ENCODE assay signal across 8 mouse cellular contexts in genomic region chr2:164997721-164998428, GRCm38 (mm10). TPM values are rescaled to one million over a fixed set of nuclear protein-coding genes. Genes with fewer than 3 reads are reported as not detected.
DNase-seq lines count a peak whose midpoint lies in the region; ATAC-seq lines count a peak whose summit lies in the region.

No protein-coding gene starts in this region.

- H3K4me3 ChIP-seq in embryonic facial prominence, embryonic 14.5 days (ENCODE audit: low read depth, low read length): peak overlapping the region; percentile 39
- H3K4me3 ChIP-seq in limb, embryonic 11.5 days (ENCODE audit: low read depth, low read length): peak overlapping the region; percentile 20
- 0 out of 2 replicates have a peak overlapping the region, but pooled peaks have one; percentile 2 for H3K4me3 ChIP-seq in midbrain, embryonic 15.5 days

- peak; percentile 15 for DNase-seq in ovary, postnatal 14 days (ENCODE audit: low spot score)
- DNase-seq in ovary, postnatal 10 days (ENCODE audit: low spot score): no peak
- DNase-seq in embryonic facial prominence, embryonic 14.5 days (ENCODE audit: low spot score): peak; percentile 29
- DNase-seq in heart, postnatal 4 days: peak; percentile 66
- DNase-seq in limb, embryonic 11.5 days (ENCODE audit: low spot score): peak; percentile 36
- no peak for DNase-seq in layer of hippocampus, postnatal 14 days (ENCODE audit: low spot score in 2 of 2)
- no peak for DNase-seq in frontal cortex, adult 2 months (ENCODE audit: extremely low spot score in 1 of 2, low spot score in 1 of 2)

- H3K9ac ChIP-seq in embryonic facial prominence, embryonic 14.5 days (ENCODE audit: low read depth, low read length): peak overlapping the region; percentile 56
- H3K9ac ChIP-seq in limb, embryonic 11.5 days (ENCODE audit: low read length): peak overlapping the region; percentile 17; the same call in 1 of the 2 replicates
- H3K9ac ChIP-seq in midbrain, embryonic 15.5 days: 0 out of 2 replicates have a peak overlapping the region, but pooled peaks have one; percentile 2

- H3K27ac ChIP-seq in embryonic facial prominence, embryonic 14.5 days (replicated peaks; ENCODE audit: low read depth, low read length): no peak overlapping the region
- no peak overlapping the region for H3K27ac ChIP-seq in limb, embryonic 11.5 days (replicated peaks; ENCODE audit: low read depth, low read length)
- H3K27ac ChIP-seq in midbrain, embryonic 15.5 days: no peak overlapping the region

- peaks cover 42% of the 10 kb centered on the region for H3K27me3 ChIP-seq in embryonic facial prominence, embryonic 14.5 days (replicated peaks; ENCODE audit: control insufficient read depth, insufficient read depth, low read length)
- H3K27me3 ChIP-seq in limb, embryonic 11.5 days (ENCODE audit: control insufficient read depth, insufficient read depth, low read length): peaks cover 39% of the 10 kb centered on the region
- H3K27me3 ChIP-seq in midbrain, embryonic 15.5 days (replicated peaks): no peaks in the 10 kb centered on the region

- H3K36me3 ChIP-seq in embryonic facial prominence, embryonic 14.5 days (ENCODE audit: control insufficient read depth, insufficient read depth, low read length): peaks cover 42% of the 10 kb centered on the region
- peaks cover 11% of the 10 kb centered on the region for H3K36me3 ChIP-seq in limb, embryonic 11.5 days (ENCODE audit: control insufficient read depth, insufficient read depth, low read length)
- peaks cover 31% of the 10 kb centered on the region for H3K36me3 ChIP-seq in midbrain, embryonic 15.5 days (replicated peaks)

- peak overlapping the region; percentile 72 for H3K4me2 ChIP-seq in embryonic facial prominence, embryonic 14.5 days (ENCODE audit: low read depth, low read length)
- peak overlapping the region; percentile 39 for H3K4me2 ChIP-seq in limb, embryonic 11.5 days (ENCODE audit: low read depth, severe bottlenecking)
- peak overlapping the region; percentile 31 for H3K4me2 ChIP-seq in midbrain, embryonic 15.5 days

- ATAC-seq in embryonic facial prominence, embryonic 14.5 days (ENCODE audit: low read depth): 0 out of 2 replicates have a peak, but pooled peaks have one; percentile 17
- no peak for ATAC-seq in limb, embryonic 11.5 days (ENCODE audit: insufficient number of reproducible peaks, low FRiP score, low TSS enrichment, low read depth)
- ATAC-seq in midbrain, embryonic 15.5 days (replicated peaks): no peak

- no peaks in the 10 kb centered on the region for H3K9me3 ChIP-seq in embryonic facial prominence, embryonic 14.5 days (ENCODE audit: control insufficient read depth, low read length)
- H3K9me3 ChIP-seq in limb, embryonic 11.5 days (ENCODE audit: control insufficient read depth, low read length): no peaks in the 10 kb centered on the region
- H3K9me3 ChIP-seq in midbrain, embryonic 15.5 days: no peaks in the 10 kb centered on the region

- peaks cover 6% of the 10 kb centered on the region; the same call in 1 of the 2 replicates for H3K4me1 ChIP-seq in embryonic facial prominence, embryonic 14.5 days (ENCODE audit: control insufficient read depth, insufficient read depth, low read length)
- H3K4me1 ChIP-seq in limb, embryonic 11.5 days (ENCODE audit: control insufficient read depth, insufficient read depth, low read length): peaks cover 15% of the 10 kb centered on the region
- H3K4me1 ChIP-seq in midbrain, embryonic 15.5 days: peaks cover 19% of the 10 kb centered on the region

- WGBS in embryonic facial prominence, embryonic 14.5 days: 3% methylated on average over 27 of the region's 52 CpGs
- 1% methylated on average over 50 of the region's 52 CpGs for WGBS in limb, embryonic 11.5 days
- 3% methylated on average over 51 of the region's 52 CpGs for WGBS in midbrain, embryonic 15.5 days

RNA-seq across cellular contexts. Expression of gene Ncoa5, which starts 36.8 kb away (rescaled TPM):
- polyA plus RNA-seq in embryonic facial prominence, embryonic 14.5 days (2014; fragmentation: Nextera tagmentation; extraction: Ambion mirVana): 48.7 and 53.2 TPM in 2 replicates
- total RNA-seq in heart, postnatal 4 days (2021): 10 to 100 TPM; 29.1 to 30.2 TPM
- polyA plus RNA-seq in limb, embryonic 11.5 days (2014; fragmentation: Nextera tagmentation; extraction: Ambion mirVana): 81.2 and 85.2 TPM in 2 replicates
- 123 and 126 TPM in 2 replicates for polyA plus RNA-seq in midbrain, embryonic 15.5 days (2015; fragmentation: Nextera tagmentation; extraction: Ambion mirVana)
- 10 to 100 TPM; 53.2 to 57.4 TPM for total RNA-seq in layer of hippocampus, postnatal 14 days (2021)
- polyA plus RNA-seq in frontal cortex, adult 2 months (2012; rRNA removed): 57.4 and 67.1 TPM in 2 replicates

RNA-seq across cellular contexts. Expression of gene Slc12a5, which starts 37.3 kb away (rescaled TPM):
- 0.56 and 1.1 TPM in 2 replicates for polyA plus RNA-seq in embryonic facial prominence, embryonic 14.5 days (2014; fragmentation: Nextera tagmentation; extraction: Ambion mirVana)
- 1 to 10 TPM in 1 of 2 experiments, under 1 TPM in 1; 0.90 to 1.1 TPM for total RNA-seq in heart, postnatal 4 days (2021)
- 0.87 and 0.92 TPM in 2 replicates for polyA plus RNA-seq in limb, embryonic 11.5 days (2014; fragmentation: Nextera tagmentation; extraction: Ambion mirVana)
- polyA plus RNA-seq in midbrain, embryonic 15.5 days (2015; fragmentation: Nextera tagmentation; extraction: Ambion mirVana): 63.8 and 64.0 TPM in 2 replicates
- 100 to 1,000 TPM; 288 to 332 TPM for total RNA-seq in layer of hippocampus, postnatal 14 days (2021)
- 345 and 356 TPM in 2 replicates for polyA plus RNA-seq in frontal cortex, adult 2 months (2012; rRNA removed)

RNA-seq across cellular contexts. Expression of gene Mmp9, which starts 57.3 kb away (rescaled TPM):
- 33.7 and 52.0 TPM in 2 replicates for polyA plus RNA-seq in embryonic facial prominence, embryonic 14.5 days (2014; fragmentation: Nextera tagmentation; extraction: Ambion mirVana)
- under 1 TPM; 0.48 to 0.63 TPM for total RNA-seq in heart, postnatal 4 days (2021)
- polyA plus RNA-seq in limb, embryonic 11.5 days (2014; fragmentation: Nextera tagmentation; extraction: Ambion mirVana): 0.21 and 0.47 TPM in 2 replicates
- polyA plus RNA-seq in midbrain, embryonic 15.5 days (2015; fragmentation: Nextera tagmentation; extraction: Ambion mirVana): 28.9 and 34.3 TPM in 2 replicates
- total RNA-seq in layer of hippocampus, postnatal 14 days (2021): 1 to 10 TPM; 1.8 to 2.1 TPM
- polyA plus RNA-seq in frontal cortex, adult 2 months (2012; rRNA removed): 1.2 and 1.3 TPM in 2 replicates

RNA-seq across cellular contexts. Expression of gene Cd40, which starts 57.6 kb away (rescaled TPM):
- 4.2 and 6.4 TPM in 2 replicates for polyA plus RNA-seq in embryonic facial prominence, embryonic 14.5 days (2014; fragmentation: Nextera tagmentation; extraction: Ambion mirVana)
- total RNA-seq in heart, postnatal 4 days (2021): 1 to 10 TPM; 4.9 to 5.3 TPM
- 9.1 and 11.1 TPM in 2 replicates for polyA plus RNA-seq in limb, embryonic 11.5 days (2014; fragmentation: Nextera tagmentation; extraction: Ambion mirVana)
- 5.5 and 6.3 TPM in 2 replicates for polyA plus RNA-seq in midbrain, embryonic 15.5 days (2015; fragmentation: Nextera tagmentation; extraction: Ambion mirVana)
- 1 to 10 TPM in 1 of 2 experiments, under 1 TPM in 1; 0.67 to 3.0 TPM for total RNA-seq in layer of hippocampus, postnatal 14 days (2021)
- polyA plus RNA-seq in frontal cortex, adult 2 months (2012; rRNA removed): 1.5 and 1.8 TPM in 2 replicates

Comparison
In these comparisons a context has a peak if more than half of its experiments do, and no peak if none do; other contexts are left out.
1. DNase-seq: peak in ovary, postnatal 14 days (single experiment), embryonic facial prominence, embryonic 14.5 days (single experiment), heart, postnatal 4 days (single experiment) and limb, embryonic 11.5 days (single experiment); none in ovary, postnatal 10 days (single experiment), layer of hippocampus, postnatal 14 days (0 of 2) and frontal cortex, adult 2 months (0 of 2).
2. H3K9ac ChIP-seq: peak in every context shown above with its lines; median percentile 56 in embryonic facial prominence, embryonic 14.5 days; 17 in limb, embryonic 11.5 days; 2 in midbrain, embryonic 15.5 days.
3. RNA of gene Slc12a5, which starts 37.3 kb away (polyA plus RNA-seq): 345 to 356 TPM in frontal cortex, adult 2 months and 63.8 to 64.0 TPM in midbrain, embryonic 15.5 days; 0.56 to 1.1 TPM in embryonic facial prominence, embryonic 14.5 days and 0.87 to 0.92 TPM in limb, embryonic 11.5 days; every median in the first group is over 10 times any median in the second.
4. RNA of gene Mmp9, which starts 57.3 kb away (polyA plus RNA-seq): 33.7 to 52.0 TPM in embryonic facial prominence, embryonic 14.5 days and 28.9 to 34.3 TPM in midbrain, embryonic 15.5 days; 1.2 to 1.3 TPM in frontal cortex, adult 2 months and 0.21 to 0.47 TPM in limb, embryonic 11.5 days; every median in the first group is over 10 times any median in the second.
5. Peak in every context shown above with its lines, with median percentiles within 50 percentile points of each other: H3K4me2 ChIP-seq and H3K4me3 ChIP-seq.